Mouse (Mus musculus): ENCODE measurements around the gene Gm20219. TPM values are rescaled to one million over a fixed set of nuclear protein-coding genes. Genes with fewer than 3 reads are reported as not detected.

The Gm20219 gene
- polyA plus RNA-seq, 1 experiment from 2014 or later: 0.96 TPM

DNA sequence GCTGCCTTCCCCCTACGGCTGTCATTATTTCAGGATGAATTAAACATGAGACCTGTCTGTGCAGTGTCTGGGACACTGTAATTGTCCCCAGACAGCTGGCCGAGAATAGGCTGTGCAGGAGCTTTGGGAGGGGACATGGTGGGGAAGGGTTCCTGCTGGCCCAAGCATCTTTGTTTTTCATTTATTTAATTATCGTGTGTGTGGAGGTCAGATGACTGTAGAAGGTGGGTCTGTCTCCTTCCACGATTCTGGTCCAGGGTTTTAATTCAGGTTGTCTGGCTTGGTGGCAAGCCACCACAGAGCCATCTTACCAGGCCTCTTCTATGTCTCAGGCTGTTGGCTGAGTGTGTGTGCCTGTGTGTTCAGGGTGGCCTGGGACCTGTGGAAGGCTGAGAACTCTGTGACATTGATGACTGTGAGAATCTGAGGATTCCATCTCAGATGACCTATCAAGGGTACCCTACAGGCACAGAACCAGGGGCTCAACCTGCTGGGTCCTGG, 5.5 kb downstream of the Gm20219 start:
- no peak overlapping the region for H3K4me3 ChIP-seq

GRCm38 (mm10) chr17:56547846-56548604, 6.2 kb downstream of the Gm20219 start:
- peak; percentile 10 for DNase-seq (ENCODE audit: low spot score)
- 76% methylated on average over 9 of the region's 9 CpGs for WGBS
- 0 out of 2 replicates have a peak overlapping the region, but pooled peaks have one; percentile 12 for H3K27ac ChIP-seq (replicated peaks)
- no peaks in the 10 kb centered on the region for H3K36me3 ChIP-seq (replicated peaks)
- H3K9me3 ChIP-seq: no peaks in the 10 kb centered on the region
- no peaks in the 10 kb centered on the region for H3K27me3 ChIP-seq (replicated peaks; ENCODE audit: low read depth, poor library complexity, severe bottlenecking)
- H3K4me3 ChIP-seq: no peak overlapping the region
- peaks cover 30% of the 10 kb centered on the region for H3K4me1 ChIP-seq

More for the DNA sequence above, 5.5 kb downstream of the Gm20219 start:
- Histone ChIP-seq H3K27ac (replicated peaks) (no peak overlapping the region), H3K36me3 (replicated peaks) (no peaks in the 10 kb centered on the region), H3K27me3 (replicated peaks; ENCODE audit: low read depth, poor library complexity, severe bottlenecking) (no peaks in the 10 kb centered on the region), H3K9me3 (no peaks in the 10 kb centered on the region), H3K4me1 (peaks cover 26% of the 10 kb centered on the region)
- 55% methylated on average over 4 of the region's 4 CpGs for WGBS
- DNase-seq (ENCODE audit: low spot score): peak; percentile 7

GRCm38 (mm10) chr17:56547116-56547845, 6.9 kb downstream of the Gm20219 start:
- Histone ChIP-seq H3K27ac (replicated peaks) (no peak overlapping the region), H3K27me3 (replicated peaks; ENCODE audit: low read depth, poor library complexity, severe bottlenecking) (no peaks in the 10 kb centered on the region), H3K36me3 (replicated peaks) (no peaks in the 10 kb centered on the region), H3K4me1 (peaks cover 34% of the 10 kb centered on the region), H3K4me3 (no peak overlapping the region), H3K9me3 (no peaks in the 10 kb centered on the region)
- 61% methylated on average over 17 of the region's 17 CpGs for WGBS
- peak; percentile 7 for DNase-seq (ENCODE audit: low spot score)

DNA sequence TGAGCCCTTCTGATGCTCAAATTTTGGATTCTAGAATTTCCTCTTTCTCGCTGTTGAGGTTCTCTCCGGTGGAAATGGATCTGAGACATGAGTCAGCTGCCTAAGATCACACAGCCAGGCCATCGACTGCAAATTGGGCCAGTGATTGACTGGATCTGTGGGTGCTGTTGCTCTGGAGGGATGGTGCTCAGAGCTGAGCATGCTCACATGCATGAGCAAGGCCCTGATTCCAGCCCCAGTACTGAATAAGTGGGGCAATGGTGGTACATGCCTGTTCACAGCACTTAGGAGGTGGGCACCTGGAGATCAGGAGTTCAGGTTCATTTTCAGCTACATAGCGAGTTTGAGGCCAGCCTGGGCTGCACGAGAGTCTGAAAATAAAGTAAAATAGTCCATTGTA, 7.6 kb downstream of the Gm20219 start:
- Histone ChIP-seq H3K4me3 (no peak overlapping the region), H3K4me1 (peaks cover 35% of the 10 kb centered on the region), H3K9me3 (no peaks in the 10 kb centered on the region), H3K27ac (replicated peaks) (no peak overlapping the region), H3K27me3 (replicated peaks; ENCODE audit: low read depth, poor library complexity, severe bottlenecking) (no peaks in the 10 kb centered on the region), H3K36me3 (replicated peaks) (no peaks in the 10 kb centered on the region)
- DNase-seq (ENCODE audit: low spot score): no peak
- WGBS: 85% methylated on average over 5 of the region's 5 CpGs

DNA sequence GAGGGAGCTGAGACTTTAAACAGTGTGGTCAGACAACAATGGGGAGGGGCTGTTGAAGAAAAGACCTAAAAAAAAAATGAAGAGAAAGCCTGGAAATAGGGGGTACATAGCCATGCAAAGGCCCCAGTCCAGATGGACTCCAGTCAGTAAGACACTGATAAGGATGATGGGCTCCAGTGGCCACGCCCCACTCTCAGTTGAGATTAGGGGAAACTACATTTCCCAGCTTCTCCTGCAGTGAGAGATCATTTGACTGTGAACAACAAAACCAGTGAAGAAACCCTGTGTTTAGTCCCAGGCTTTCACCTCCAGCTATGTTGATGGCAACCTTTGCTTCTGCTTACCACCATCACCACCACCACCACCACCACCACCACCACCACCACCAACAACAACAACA, 8.2 kb downstream of the Gm20219 start:
- no peaks in the 10 kb centered on the region for H3K27me3 ChIP-seq (replicated peaks; ENCODE audit: low read depth, poor library complexity, severe bottlenecking)
- H3K9me3 ChIP-seq: no peaks in the 10 kb centered on the region
- H3K4me3 ChIP-seq: no peak overlapping the region
- H3K36me3 ChIP-seq (replicated peaks): no peaks in the 10 kb centered on the region
- H3K27ac ChIP-seq (replicated peaks): no peak overlapping the region
- DNase-seq (ENCODE audit: low spot score): no peak
- H3K4me1 ChIP-seq: peaks cover 33% of the 10 kb centered on the region
- WGBS: 78% methylated on average over 1 of the region's 1 CpGs

- WGBS: 81% methylated on average over 7 of the region's 7 CpGs
- no peaks in the 10 kb centered on the region for H3K27me3 ChIP-seq (replicated peaks; ENCODE audit: low read depth, poor library complexity, severe bottlenecking)
- DNase-seq (ENCODE audit: low spot score): no peak
Measured at GRCm38 (mm10) chr17:56544699-56545387, 9.3 kb downstream of the Gm20219 start.

GRCm38 (mm10) chr17:56543684-56544224, 10.4 kb downstream of the Gm20219 start:
- H3K4me1 ChIP-seq: peaks cover 31% of the 10 kb centered on the region
- H3K9me3 ChIP-seq: no peaks in the 10 kb centered on the region
- H3K4me3 ChIP-seq: no peak overlapping the region
- no peaks in the 10 kb centered on the region for H3K36me3 ChIP-seq (replicated peaks)
- H3K27ac ChIP-seq (replicated peaks): no peak overlapping the region
- no peak for DNase-seq (ENCODE audit: low spot score)
- WGBS: 76% methylated on average over 3 of the region's 3 CpGs
- no peaks in the 10 kb centered on the region for H3K27me3 ChIP-seq (replicated peaks; ENCODE audit: low read depth, poor library complexity, severe bottlenecking)

More at GRCm38 (mm10) chr17:56544699-56545387, 9.3 kb downstream of the Gm20219 start:
- Histone ChIP-seq H3K36me3 (replicated peaks) (no peaks in the 10 kb centered on the region), H3K4me3 (no peak overlapping the region), H3K27ac (replicated peaks) (no peak overlapping the region), H3K9me3 (no peaks in the 10 kb centered on the region), H3K4me1 (peaks cover 32% of the 10 kb centered on the region)

- Histone ChIP-seq H3K4me1 (peaks cover 30% of the 10 kb centered on the region), H3K27ac (replicated peaks) (no peak overlapping the region)
- 50% methylated on average over 8 of the region's 8 CpGs for WGBS
Measured at GRCm38 (mm10) chr17:56542736-56543135, 11.5 kb downstream of the Gm20219 start.

DNA sequence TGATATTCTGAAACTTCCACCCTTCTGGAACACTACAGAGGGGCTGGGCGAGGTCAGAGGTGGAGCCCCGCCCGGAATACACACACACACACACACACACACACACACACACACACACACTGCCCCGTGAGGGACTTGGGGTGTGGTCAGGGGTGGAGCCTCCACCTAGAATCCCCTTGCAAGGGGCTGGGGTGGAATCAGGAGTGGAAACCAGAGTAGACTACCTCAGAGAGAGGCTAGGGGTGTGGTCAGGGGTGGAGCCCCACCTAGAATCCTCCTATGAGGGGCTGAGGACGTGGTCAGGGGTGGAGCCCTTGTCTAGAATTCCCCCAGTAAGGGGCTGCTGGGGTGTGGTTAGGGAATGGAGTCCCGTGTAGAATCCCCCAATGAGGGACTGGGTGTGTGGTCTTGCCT, 13.6 kb downstream of the Gm20219 start:
- DNase-seq (ENCODE audit: low spot score): peak; percentile 34
- peaks cover 30% of the 10 kb centered on the region for H3K4me1 ChIP-seq
- 35% methylated on average over 6 of the region's 6 CpGs for WGBS
- no peaks in the 10 kb centered on the region; the same call in 1 of the 2 replicates for H3K27me3 ChIP-seq (replicated peaks; ENCODE audit: low read depth, poor library complexity, severe bottlenecking)
- no peaks in the 10 kb centered on the region for H3K36me3 ChIP-seq (replicated peaks)
- peak overlapping the region; percentile 9; the same call in 1 of the 2 replicates for H3K4me3 ChIP-seq
- H3K9me3 ChIP-seq: no peaks in the 10 kb centered on the region
- H3K27ac ChIP-seq (replicated peaks): no peak overlapping the region

More at GRCm38 (mm10) chr17:56542736-56543135, 11.5 kb downstream of the Gm20219 start:
- H3K4me3 ChIP-seq: no peak overlapping the region
- H3K36me3 ChIP-seq (replicated peaks): no peaks in the 10 kb centered on the region
- H3K27me3 ChIP-seq (replicated peaks; ENCODE audit: low read depth, poor library complexity, severe bottlenecking): no peaks in the 10 kb centered on the region; the same call in 1 of the 2 replicates
- H3K9me3 ChIP-seq: no peaks in the 10 kb centered on the region
- no peak for DNase-seq (ENCODE audit: low spot score)

GRCm38 (mm10) chr17:56537912-56538311, 16.3 kb downstream of the Gm20219 start:
- Histone ChIP-seq H3K36me3 (replicated peaks) (no peaks in the 10 kb centered on the region), H3K4me1 (peaks cover 23% of the 10 kb centered on the region), H3K4me3 (no peak overlapping the region), H3K27ac (replicated peaks) (no peak overlapping the region), H3K9me3 (no peaks in the 10 kb centered on the region), H3K27me3 (replicated peaks; ENCODE audit: low read depth, poor library complexity, severe bottlenecking) (no peaks in the 10 kb centered on the region; the same call in 1 of the 2 replicates)
- WGBS: 19% methylated on average over 8 of the region's 8 CpGs
- no peak for DNase-seq (ENCODE audit: low spot score)

DNA sequence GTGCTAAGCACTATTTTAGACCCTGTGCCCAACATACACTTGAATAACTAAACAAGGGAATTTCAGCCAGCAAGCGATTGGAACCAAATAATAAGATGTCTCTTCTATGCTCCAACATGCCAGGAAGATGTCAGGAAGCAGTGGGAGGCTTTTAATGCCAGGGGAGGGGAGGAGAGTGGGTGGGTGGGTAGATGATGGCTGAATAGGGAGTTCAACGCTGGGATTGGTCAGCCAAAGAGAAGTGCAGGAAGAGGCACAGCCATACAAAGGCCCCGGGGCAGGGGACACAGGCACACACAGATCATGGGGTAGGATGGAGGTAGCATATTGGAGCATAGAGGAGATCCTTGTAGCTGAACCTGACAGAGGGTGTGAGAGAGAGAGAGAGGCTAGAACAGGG, 17.3 kb downstream of the Gm20219 start:
- WGBS: 68% methylated on average over 3 of the region's 3 CpGs
- no peaks in the 10 kb centered on the region; the same call in 1 of the 2 replicates for H3K27me3 ChIP-seq (replicated peaks; ENCODE audit: low read depth, poor library complexity, severe bottlenecking)
- H3K4me1 ChIP-seq: peaks cover 16% of the 10 kb centered on the region
- H3K36me3 ChIP-seq (replicated peaks): no peaks in the 10 kb centered on the region
- H3K27ac ChIP-seq (replicated peaks): no peak overlapping the region
- DNase-seq (ENCODE audit: low spot score): no peak
- H3K9me3 ChIP-seq: no peaks in the 10 kb centered on the region
- no peak overlapping the region for H3K4me3 ChIP-seq

DNA sequence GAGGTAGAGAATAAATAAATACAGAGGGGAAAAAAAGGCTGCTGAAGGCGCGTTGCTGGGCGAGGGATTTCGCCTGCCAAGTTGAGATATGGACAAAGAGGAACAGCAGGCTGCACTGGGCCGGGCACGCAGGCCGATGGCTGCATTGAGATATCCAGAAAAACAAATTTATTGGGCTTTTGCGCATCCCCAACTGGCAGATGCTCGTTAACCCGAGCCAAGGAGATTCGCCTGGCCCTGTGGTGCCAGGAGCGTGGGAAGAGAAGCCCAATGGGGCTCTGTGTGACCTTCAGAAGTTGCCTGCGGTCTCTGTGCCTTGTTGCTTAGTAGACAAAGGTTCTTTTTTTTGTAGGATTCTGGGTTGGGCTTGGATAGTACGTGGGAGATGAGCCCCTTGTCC, 18.0 kb downstream of the Gm20219 start:
- no peak overlapping the region for H3K4me3 ChIP-seq
- peaks cover 16% of the 10 kb centered on the region for H3K4me1 ChIP-seq
- H3K36me3 ChIP-seq (replicated peaks): no peaks in the 10 kb centered on the region
- 70% methylated on average over 14 of the region's 14 CpGs for WGBS
- 0 out of 2 replicates have a peak overlapping the region, but pooled peaks have one; percentile 6 for H3K27ac ChIP-seq (replicated peaks)
- no peak for DNase-seq (ENCODE audit: low spot score)
- no peaks in the 10 kb centered on the region for H3K9me3 ChIP-seq
- H3K27me3 ChIP-seq (replicated peaks; ENCODE audit: low read depth, poor library complexity, severe bottlenecking): no peaks in the 10 kb centered on the region; the same call in 1 of the 2 replicates
